Mouse (Mus musculus) CH12.LX (cell line): Measurements from ENCODE around the gene Ifrd1. TPM values are rescaled to one million over a fixed set of nuclear protein-coding genes. Genes with fewer than 3 reads are reported as not detected.

Experiments
- DNase-seq: peaks from one replicate; pipeline ENCODE4 v3.0.0-alpha.2; 2013; ENCODE audit errors: extremely low read depth
- H3K27ac ChIP-seq: 2 replicates; pipeline ENCODE4 v1.5.1; 2012; ENCODE audit warnings: low read depth, mild to moderate bottlenecking, control low read depth, moderate library complexity; ENCODE audit not compliant: insufficient read depth
- H3K27me3 ChIP-seq: replicated peaks from 2 replicates; pipeline ENCODE3; 2012; ENCODE audit warnings: inconsistent platforms
- H3K36me3 ChIP-seq, 2 experiments: replicated peaks in 1 of 2; 2 replicates each; pipeline versions ENCODE3 to v1.6.1; 2012; ENCODE audit warnings: inconsistent platforms in 1 of 2, low read length in 1 of 2, mild to moderate bottlenecking in 1 of 2, mixed read lengths in 1 of 2, moderate library complexity in 1 of 2; ENCODE audit not compliant: control insufficient read depth in 1 of 2, insufficient read depth in 1 of 2
- H3K4me1 ChIP-seq, 2 experiments: 2 replicates each; pipeline ENCODE4 v1.6.1; 2012; ENCODE audit warnings: inconsistent platforms in 1 of 2, moderate library complexity in 1 of 2; ENCODE audit not compliant: insufficient read depth in 2 of 2, control insufficient read depth in 1 of 2
- H3K4me2 ChIP-seq: 2 replicates; pipeline ENCODE4 v1.6.1; 2012; ENCODE audit warnings: low read depth, mild to moderate bottlenecking, control low read depth; ENCODE audit not compliant: poor library complexity, insufficient read depth, severe bottlenecking
- H3K4me3 ChIP-seq, 3 experiments: fragments of 150-350 bp in 1 of 3; sonication (generic) in 1 of 3; replicated peaks in 1 of 3; 2 replicates each; pipeline versions ENCODE3 to v1.5.1; 2011 to 2012; ENCODE audit warnings: low read depth in 2 of 3, low read length in 2 of 3, mild to moderate bottlenecking in 2 of 3, moderate library complexity in 2 of 3, control low read depth in 1 of 3, improper control_type of control experiment in 1 of 3, inconsistent platforms in 1 of 3, mixed read lengths in 1 of 3; ENCODE audit not compliant: poor library complexity in 1 of 3
- H3K79me2 ChIP-seq: replicated peaks from 2 replicates; pipeline ENCODE4 v1.6.1; 2012; ENCODE audit warnings: mild to moderate bottlenecking, moderate library complexity; ENCODE audit not compliant: control insufficient read depth, poor library complexity, insufficient read depth, severe bottlenecking; ENCODE audit errors: extremely low read depth
- H3K9ac ChIP-seq: 2 replicates; pipeline ENCODE4 v1.6.1; 2012; ENCODE audit warnings: low read depth, mild to moderate bottlenecking, control low read depth, moderate library complexity; ENCODE audit not compliant: insufficient read depth
- H3K9me3 ChIP-seq: replicated peaks from 2 replicates; pipeline ENCODE3; 2012; ENCODE audit warnings: low read length, inconsistent platforms, mixed read lengths
- E2F4 ChIP-seq: IDR thresholded peaks from 2 replicates; pipeline ENCODE4 v1.6.1; 2011; ENCODE audit warnings: low read depth, low read length, improper control_type of control experiment; ENCODE audit not compliant: insufficient replicate concordance
- GABPA ChIP-seq: IDR thresholded peaks from 2 replicates; pipeline ENCODE4 v1.6.1; 2012; ENCODE audit warnings: low read depth, low read length, improper control_type of control experiment, inconsistent platforms; ENCODE audit not compliant: insufficient replicate concordance
- MXI1 ChIP-seq: IDR thresholded peaks from 2 replicates; pipeline ENCODE4 v1.6.1; 2011; ENCODE audit warnings: mild to moderate bottlenecking, low read depth, low read length, improper control_type of control experiment
- NRF1 ChIP-seq: IDR thresholded peaks from 2 replicates; pipeline ENCODE4 v1.6.1; 2014; ENCODE audit warnings: low read depth, mild to moderate bottlenecking, inconsistent platforms, low read length, improper control_type of control experiment, moderate library complexity
- SIN3A ChIP-seq: IDR thresholded peaks from 2 replicates; pipeline ENCODE4 v1.6.1; 2012; ENCODE audit warnings: low read length, improper control_type of control experiment, inconsistent platforms
- USF1 ChIP-seq: IDR thresholded peaks from 2 replicates; pipeline ENCODE4 v1.6.1; 2014; ENCODE audit warnings: low read depth, mild to moderate bottlenecking, inconsistent platforms, low read length, improper control_type of control experiment
- ZKSCAN1 ChIP-seq: IDR thresholded peaks from 2 replicates; pipeline ENCODE4 v1.6.1; 2012; ENCODE audit warnings: low read depth, inconsistent platforms, low read length, improper control_type of control experiment, borderline replicate concordance
- dilution Hi-C: fragments of 300-500 bp; cut with MboI; formaldehyde crosslinking; loops from 2 replicates; pipeline ENCODE4 v1.14.3; 2020; ENCODE audit warnings: low sequenced_read_pairs; ENCODE audit not compliant: extremely low pct_unique_long_range_greater_than_20kb, extremely low pct_ligation_motif_present
- in situ Hi-C: fragments of 300-500 bp; cut with MboI; formaldehyde crosslinking; loops from 3 replicates; pipeline ENCODE4 v1.14.3; 2019; ENCODE audit warnings: low sequenced_read_pairs, low pct_ligation_motif_present, low pct_unique_long_range_greater_than_20kb, mixed read lengths
- polyA plus RNA-seq: library from polyadenylated mRNA; unstranded; fragments of >175 nt; gene quantifications from 2 replicates; pipeline ENCODE4 v1.2.1, GENCODE M21; 2012; ENCODE audit warnings: low read depth; ENCODE audit not compliant: insufficient read length
- total RNA-seq, 2 experiments: library from RNA; depleted of rRNA; stranded (reverse); fragments of 300-350 nt in 1 of 2; fragments of >200 nt in 1 of 2; gene quantifications; 2 replicates each; pipeline ENCODE4 v1.2.3; 2012 to 2014

The Ifrd1 gene
- total and polyA plus RNA-seq, 3 experiments, result 105 to 427 (median 269) TPM

DNA sequence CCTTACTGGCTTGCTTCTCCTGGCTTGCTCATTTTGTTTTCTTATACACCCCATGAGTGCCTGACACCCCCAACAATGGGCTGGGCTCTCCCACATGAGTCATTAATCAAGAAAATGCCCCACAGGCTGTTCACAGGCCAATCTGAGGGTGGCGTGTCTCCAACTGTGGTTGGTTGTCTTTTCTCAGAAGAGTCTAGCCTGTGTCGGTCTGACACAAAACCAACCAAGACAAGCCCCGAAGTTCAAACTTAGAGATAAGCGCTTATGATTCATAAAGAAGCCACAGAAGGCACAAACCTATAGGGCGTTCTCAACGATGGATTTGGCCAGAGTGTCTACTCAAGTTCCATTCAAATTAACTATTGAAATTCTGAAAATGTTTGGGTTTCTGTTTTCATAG lies 94.1 kb downstream of the Ifrd1 start:
- no peak overlapping the region for H3K9ac ChIP-seq
- no peak for TF ChIP-seq MXI1
- TF ChIP-seq NRF1, result no peak
- no peak for TF ChIP-seq SIN3A
- TF ChIP-seq USF1, result no peak
- H3K36me3 ChIP-seq, result no peaks in the 10 kb centered on the region
- H3K27ac ChIP-seq, result no peak overlapping the region
- dilution Hi-C loops (no loop called here), in situ Hi-C loops (loop anchor here (25.0 kb wide), 1 partner anchor 642 kb away; no protein-coding TSS in a partner anchor)
- no peak overlapping the region for H3K4me3 ChIP-seq
- no peak overlapping the region for H3K4me2 ChIP-seq
- H3K27me3 ChIP-seq, result no peaks in the 10 kb centered on the region
- no peak for DNase-seq
- peaks cover 3 to 6% of the 10 kb centered on the region in 2 experiments for H3K4me1 ChIP-seq
- no peaks in the 10 kb centered on the region for H3K9me3 ChIP-seq
- H3K79me2 ChIP-seq, result no peaks in the 10 kb centered on the region

DNA sequence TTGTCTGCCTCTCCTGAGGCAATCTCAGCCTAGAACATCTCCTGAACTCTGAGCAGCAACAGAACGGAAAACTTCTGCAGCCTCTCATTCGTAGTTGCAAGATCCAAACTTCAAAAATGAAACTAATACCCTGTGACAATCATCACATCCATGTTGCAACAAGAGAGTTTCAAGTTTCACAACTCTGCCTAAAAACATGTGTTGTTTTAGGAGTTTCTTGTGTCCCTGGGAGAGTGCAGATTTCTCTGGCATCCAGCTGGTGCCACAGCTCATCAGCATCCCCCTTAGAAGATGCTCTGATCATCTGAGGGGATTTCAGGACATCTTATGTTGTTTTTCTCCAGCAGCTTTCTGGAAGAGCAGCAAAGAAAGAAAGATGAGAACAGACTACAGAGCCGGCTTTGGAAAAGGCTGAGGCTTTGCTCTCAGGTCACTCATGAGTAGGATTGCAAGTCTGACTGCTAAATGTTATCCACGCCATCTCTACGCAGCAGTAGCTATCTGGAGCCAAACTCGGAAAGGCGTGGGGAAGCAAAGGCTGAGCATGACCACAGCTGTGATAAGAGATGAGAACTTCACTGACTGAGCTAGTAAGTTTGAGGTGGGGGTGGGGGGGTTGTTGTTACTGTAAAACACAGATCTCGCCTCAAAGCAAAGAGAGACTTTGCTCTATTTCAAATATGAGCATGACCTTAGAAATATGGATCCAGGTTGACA lies 95.8 kb downstream of the Ifrd1 start:
- no peaks in the 10 kb centered on the region for H3K36me3 ChIP-seq
- in situ Hi-C loops, result loop anchor here (25.0 kb wide), 1 partner anchor 640 kb away; no protein-coding TSS in a partner anchor
- dilution Hi-C loops, result no loop called here
- no peak overlapping the region for H3K27ac ChIP-seq
- H3K9me3 ChIP-seq, result no peaks in the 10 kb centered on the region
- no peak overlapping the region for H3K9ac ChIP-seq
- no peaks in the 10 kb centered on the region for H3K79me2 ChIP-seq
- H3K4me2 ChIP-seq, result peak overlapping the region; percentile 50; the same call in 1 of the 2 replicates
- DNase-seq, result no peak
- H3K4me1 ChIP-seq, result peaks cover 3 to 6% of the 10 kb centered on the region in 2 experiments
- peak overlapping the region in 1 of 3 experiments; percentile 29 for H3K4me3 ChIP-seq
- TF ChIP-seq MXI1 (no peak), GABPA (no peak), E2F4 (no peak), ZKSCAN1 (no peak)
- no peaks in the 10 kb centered on the region for H3K27me3 ChIP-seq

Other genes starting within 250 kb of the Ifrd1 start
- gene Arl4a, start 210.5 kb downstream of the Ifrd1 start, total RNA-seq (2012; rRNA removed), result 24.7 and 25.4 TPM in 2 replicates
- gene Arl4a, start 210.5 kb downstream of the Ifrd1 start, total RNA-seq (2014; rRNA removed), result 24.6 and 28.7 TPM in 2 replicates
- gene Arl4a, start 210.5 kb downstream of the Ifrd1 start, polyA plus RNA-seq, result 24.3 and 25.4 TPM in 2 replicates
- 0.04 TPM in 1 of 2 replicates, not detected in the other for gene Scin, start 114.3 kb downstream of the Ifrd1 start, total RNA-seq (2012; rRNA removed)
- gene Scin, start 114.3 kb downstream of the Ifrd1 start, total RNA-seq (2014; rRNA removed), result not detected in 2 replicates
- gene Scin, start 114.3 kb downstream of the Ifrd1 start, polyA plus RNA-seq, result not detected in 2 replicates
- gene Lsmem1, start 49.0 kb downstream of the Ifrd1 start, total RNA-seq (2012; rRNA removed), result not detected in 2 replicates
- gene Lsmem1, start 49.0 kb downstream of the Ifrd1 start, total RNA-seq (2014; rRNA removed), result not detected in 2 replicates
- gene Lsmem1, start 49.0 kb downstream of the Ifrd1 start, polyA plus RNA-seq, result not detected in 2 replicates
- gene Zfp277, start 197.4 kb upstream of the Ifrd1 start, total RNA-seq (2012; rRNA removed), result 12.4 and 13.7 TPM in 2 replicates
- gene Zfp277, start 197.4 kb upstream of the Ifrd1 start, total RNA-seq (2014; rRNA removed), result 31.2 and 32.5 TPM in 2 replicates
- gene Zfp277, start 197.4 kb upstream of the Ifrd1 start, polyA plus RNA-seq, result 16.7 and 18.9 TPM in 2 replicates
- gene Dock4, start 197.4 kb upstream of the Ifrd1 start, total RNA-seq (2012; rRNA removed), result 0.38 TPM in 2 replicates
- gene Dock4, start 197.4 kb upstream of the Ifrd1 start, total RNA-seq (2014; rRNA removed), result 0.19 and 0.26 TPM in 2 replicates
- gene Dock4, start 197.4 kb upstream of the Ifrd1 start, polyA plus RNA-seq, result 0.49 and 0.67 TPM in 2 replicates